In the genomic region with DNA sequence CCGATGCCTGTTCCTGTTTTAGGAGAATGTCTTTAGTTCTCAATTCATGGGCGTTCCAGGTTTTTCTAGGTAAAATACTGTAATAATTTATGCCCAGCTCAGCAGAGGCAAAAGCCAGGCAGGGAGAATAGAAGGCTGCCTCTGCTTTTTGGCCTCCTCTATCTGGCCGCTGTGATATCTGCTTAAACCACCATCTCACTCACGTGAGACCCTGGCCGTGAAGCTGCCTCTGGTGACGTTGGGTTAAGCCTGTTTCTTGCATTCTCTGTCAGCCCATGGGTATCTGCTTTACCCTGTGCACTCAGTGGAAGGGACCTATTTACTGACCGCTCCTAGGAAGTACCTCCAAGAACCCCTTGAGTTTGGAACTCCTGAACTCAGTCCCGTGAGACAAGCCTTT, we compare ENCODE assay signal across 14 mouse cellular contexts.
"Had no signal": no experiment of that assay in that cellular context is flagged by ENCODE, and none has a peak within 500 bp of the region (broad histone marks: within the 10 kb centered on the region; RNA-seq: fewer than 3 reads in every experiment).

No protein-coding gene starts in this region.

- H3K4me2 ChIP-seq: liver, embryonic 11.5 days; liver, embryonic 15.5 days; neural tube, embryonic 15.5 days had no signal

- H3K9me3 ChIP-seq: liver, embryonic 15.5 days; midbrain, embryonic 10.5 days; neural tube, embryonic 15.5 days had no signal

- H3K36me3 ChIP-seq: liver, embryonic 15.5 days; midbrain, embryonic 10.5 days; neural tube, embryonic 15.5 days had no signal

- H3K27ac ChIP-seq: layer of hippocampus, adult 2 months; liver, embryonic 15.5 days; macrophage; midbrain, embryonic 10.5 days; neural tube, embryonic 15.5 days; stomach, postnatal 0 days had no signal

- H3K27me3 ChIP-seq: liver, embryonic 15.5 days; neural tube, embryonic 15.5 days had no signal

- H3K4me3 ChIP-seq: layer of hippocampus, adult 2 months; liver, embryonic 15.5 days; midbrain, embryonic 10.5 days; myocyte; neural tube, embryonic 15.5 days had no signal

- H3K9ac ChIP-seq: liver, embryonic 15.5 days; neural tube, embryonic 15.5 days had no signal

- DNase-seq: kidney, postnatal 10 days; kidney, postnatal 4 days; lung, adult 2 months; lung, postnatal 10 days; midbrain, embryonic 14.5 days; thymus, postnatal 4 days had no signal

- H3K4me1 ChIP-seq: liver, embryonic 15.5 days; neural tube, embryonic 15.5 days had no signal
